Mouse (Mus musculus): Measurements from ENCODE around the gene Ms4a14. TPM values are rescaled to one million over a fixed set of nuclear protein-coding genes. Genes with fewer than 3 reads are reported as not detected.

The Ms4a14 gene
- polyA plus RNA-seq (2017; shearing (Covaris generic)): under 1 TPM in 1 of 2 experiments, not detected in 1; 0.28 TPM

DNA sequence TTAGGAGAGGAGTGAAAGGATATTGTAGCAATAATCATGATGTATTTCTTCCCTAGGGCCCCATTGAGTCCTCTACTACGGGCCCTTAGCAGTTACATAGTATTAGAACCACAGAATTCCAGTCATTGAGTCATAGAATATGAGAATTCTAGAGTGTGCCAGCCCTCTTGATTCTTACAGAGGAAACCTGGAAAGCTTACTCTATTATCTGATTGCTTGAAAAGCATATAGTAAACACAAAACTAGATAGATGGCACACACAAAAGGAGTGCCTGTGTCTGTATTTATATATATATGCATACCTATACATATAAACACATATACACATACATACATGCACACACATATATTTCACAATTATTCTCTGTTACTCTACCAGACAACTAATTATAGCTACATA lies at the start of gene Ms4a14:
Gene Ms4a14 (minus strand): TSS at position 101 of the 400 bp plus-strand sequence.

DNA sequence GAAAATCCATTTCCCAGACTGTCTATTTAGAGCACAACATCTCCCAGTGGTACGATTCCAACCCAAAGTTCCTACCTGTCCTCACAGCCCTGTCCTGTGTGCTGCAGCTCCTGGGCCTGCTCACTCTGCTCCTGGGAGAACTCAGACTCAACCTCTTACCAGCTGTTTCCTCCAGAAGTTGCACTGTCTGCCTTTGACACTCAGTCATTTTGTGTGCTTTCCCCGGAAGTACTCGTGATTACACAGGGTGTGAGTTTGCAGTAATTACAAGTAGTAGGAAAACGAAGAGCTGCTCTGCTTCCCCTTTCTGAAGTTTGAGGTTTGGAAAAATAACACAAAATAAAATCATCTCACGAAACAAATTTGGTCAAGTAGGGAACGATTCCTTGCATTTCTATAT lies 21.7 kb upstream of the Ms4a14 start, which contains the start of gene Ms4a7:
Gene Ms4a7 (minus strand): TSS at position 215 of the 400 bp plus-strand sequence.

DNA sequence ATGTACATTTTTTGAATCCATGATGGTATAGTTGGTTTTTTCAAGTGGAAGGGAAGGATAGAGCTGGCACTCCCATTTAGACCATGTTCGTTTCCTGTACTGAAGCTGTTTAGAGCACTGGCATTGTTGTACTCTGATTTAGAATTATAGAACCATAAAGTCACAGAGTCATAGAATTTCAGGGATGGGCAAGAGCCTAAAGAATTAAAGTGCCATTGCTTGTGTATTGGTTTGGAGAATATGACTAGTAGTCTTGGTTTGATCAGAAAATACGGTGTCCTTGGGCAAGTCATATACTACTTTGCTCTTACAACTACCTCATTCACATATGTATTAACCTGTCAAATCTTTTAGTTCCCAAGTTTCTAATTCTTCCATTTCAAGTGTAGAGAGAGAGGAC lies 30.5 kb downstream of the Ms4a14 start, which contains the start of gene Ms4a5:
Gene Ms4a5 (minus strand): TSS at position 101 of the 400 bp plus-strand sequence.

DNA sequence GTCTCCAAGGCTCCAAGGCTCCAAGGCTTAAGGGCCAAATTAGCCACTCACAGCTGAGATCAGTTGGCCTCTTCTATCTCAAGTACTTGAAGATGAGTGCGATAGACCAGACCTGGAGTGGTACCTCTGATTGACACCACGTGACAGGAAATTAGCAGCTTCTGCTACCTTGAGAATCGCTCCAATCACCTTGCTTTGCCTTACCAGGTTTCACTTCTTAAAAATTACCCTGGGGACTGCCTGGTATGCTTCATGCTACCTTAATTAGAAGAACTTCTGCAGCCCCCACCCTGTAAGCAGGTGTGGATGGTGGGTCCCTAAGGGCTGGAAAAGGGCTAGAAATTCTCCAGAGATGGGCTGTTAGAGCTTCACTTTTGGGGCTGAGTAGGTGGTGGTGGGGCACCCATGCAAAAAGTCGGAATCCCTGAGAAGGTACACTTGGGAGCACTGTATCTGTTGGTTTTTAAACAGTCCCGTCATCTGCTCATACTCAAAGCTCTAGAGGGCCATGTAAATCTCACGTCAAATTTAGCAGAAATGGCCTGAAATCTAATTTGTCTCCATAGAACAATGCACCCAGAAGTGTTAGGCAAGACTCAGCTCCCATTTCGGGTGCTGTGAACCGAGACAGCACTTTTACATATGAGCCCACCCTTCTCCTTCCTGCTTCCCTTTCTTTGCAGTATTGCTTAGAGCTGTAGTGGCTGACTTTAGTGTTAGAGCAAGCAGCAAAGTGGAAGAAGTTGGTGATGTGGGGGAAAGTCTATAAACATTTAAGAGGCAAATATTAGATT lies 48.0 kb downstream of the Ms4a14 start, which contains the start of gene Ms4a1:
Gene Ms4a1 (minus strand): TSS at position 190 of the 794 bp plus-strand sequence.

Other genes starting within 250 kb of the Ms4a14 start
- 1 to 10 TPM in 1 of 2 experiments, under 1 TPM in 1; 0.18 to 5.1 TPM for gene Ms4a8a, start 233.4 kb downstream of the Ms4a14 start, polyA plus RNA-seq (2017; shearing (Covaris generic))
- gene 1700017D01Rik, start 183.6 kb downstream of the Ms4a14 start, polyA plus RNA-seq (2017; shearing (Covaris generic)): not detected
- gene 1700025F22Rik, start 149.1 kb downstream of the Ms4a14 start, polyA plus RNA-seq (2017; shearing (Covaris generic)): not detected
- gene Ms4a13, start 117.7 kb downstream of the Ms4a14 start, polyA plus RNA-seq (2017; shearing (Covaris generic)): not detected
- gene Ms4a12, start 82.0 kb downstream of the Ms4a14 start, polyA plus RNA-seq (2017; shearing (Covaris generic)): not detected
- 1 to 10 TPM; 4.1 to 7.3 TPM for gene Ms4a1, start 48.2 kb downstream of the Ms4a14 start, polyA plus RNA-seq (2017; shearing (Covaris generic))
- not detected for gene Ms4a5, start 30.6 kb downstream of the Ms4a14 start, polyA plus RNA-seq (2017; shearing (Covaris generic))
- 1 to 10 TPM in 1 of 2 experiments, under 1 TPM in 1; 0.95 to 4.4 TPM for gene Ms4a7, start 21.7 kb upstream of the Ms4a14 start, polyA plus RNA-seq (2017; shearing (Covaris generic))
- 1 to 10 TPM in 1 of 2 experiments, under 1 TPM in 1; 0.72 to 6.9 TPM for gene Ms4a4a, start 61.1 kb upstream of the Ms4a14 start, polyA plus RNA-seq (2017; shearing (Covaris generic))
- 100 to 1,000 TPM in 1 of 2 experiments, 10 to 100 TPM in 1; 39.1 to 113 TPM for gene Ms4a4c, start 90.3 kb upstream of the Ms4a14 start, polyA plus RNA-seq (2017; shearing (Covaris generic))
- 1,000 to 10,000 TPM; 3,085 to 3,790 TPM for gene Ms4a4b, start 129.1 kb upstream of the Ms4a14 start, polyA plus RNA-seq (2017; shearing (Covaris generic))
- 1 to 10 TPM; 9.0 to 9.1 TPM for gene Ms4a6c, start 154.9 kb upstream of the Ms4a14 start, polyA plus RNA-seq (2017; shearing (Covaris generic))
- 100 to 1,000 TPM; 283 to 529 TPM for gene Gm8369, start 171.5 kb upstream of the Ms4a14 start, polyA plus RNA-seq (2017; shearing (Covaris generic))
- 100 to 1,000 TPM; 907 to 938 TPM for gene Ms4a6b, start 202.1 kb upstream of the Ms4a14 start, polyA plus RNA-seq (2017; shearing (Covaris generic))
- gene Ms4a4d, start 222.3 kb upstream of the Ms4a14 start, polyA plus RNA-seq (2017; shearing (Covaris generic)): 1 to 10 TPM; 1.5 to 2.8 TPM

All from activated CD4-positive, CD25-positive, alpha-beta regulatory T cell (primary cell).